Mouse (Mus musculus): ENCODE measurements around the gene Mark3.

DNA sequence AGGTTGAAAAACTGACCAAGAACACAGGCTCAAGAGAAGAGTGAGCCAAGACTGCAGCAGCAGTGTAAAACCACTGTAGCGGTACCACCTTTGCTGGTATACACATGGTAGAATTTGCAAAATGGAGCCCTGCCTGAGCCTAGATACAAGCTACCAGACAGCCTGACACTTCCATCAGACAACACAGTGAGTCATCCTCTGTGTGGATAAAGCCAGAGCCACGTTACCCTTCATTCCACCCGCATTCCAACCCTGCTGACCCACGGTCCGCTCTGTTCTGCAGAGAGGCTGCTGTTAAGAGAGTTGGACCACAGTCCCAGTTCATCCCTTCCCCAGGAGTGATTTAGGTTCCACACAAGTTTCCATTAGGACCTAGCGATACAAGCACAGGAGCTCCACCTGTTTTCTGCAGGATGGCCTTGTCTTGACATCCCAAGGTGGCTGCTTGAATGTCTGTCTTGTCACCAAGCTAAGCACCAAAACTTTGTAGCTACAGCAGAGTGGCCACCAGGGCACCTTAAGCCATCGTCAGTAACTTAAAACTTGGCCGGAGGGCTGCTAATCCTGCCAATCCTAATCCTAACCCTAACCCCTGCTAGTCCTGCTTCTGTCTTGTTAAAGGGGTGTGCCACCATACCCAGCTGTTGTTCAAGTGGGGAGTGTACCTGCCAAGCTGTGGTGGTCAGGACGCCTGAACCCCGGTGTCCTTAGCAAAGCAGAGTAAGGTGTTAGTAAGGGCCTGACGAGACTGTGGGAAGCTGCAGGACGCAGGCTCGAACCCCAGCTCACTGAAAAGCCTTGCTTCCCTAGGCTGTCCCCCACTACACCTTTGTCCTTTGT lies 90.9 kb downstream of the Mark3 start:
- TF ChIP-seq CTCF (IDR thresholded peaks at IDR 0.05; ENCODE audit: borderline replicate concordance, insufficient read depth, low read depth, low read length) (no peak), POLR2A (IDR thresholded peaks at IDR 0.05; ENCODE audit: borderline replicate concordance, insufficient read depth, low read length) (no peak)
